Mouse (Mus musculus) lung, postnatal 4 days (tissue): ENCODE measurements around the gene Gucy2e.

ENCODE experiments used
- DNase-seq, 2 experiments: peaks; one replicate each; pipeline ENCODE4 v3.0.0; 2021

Gene Gucy2e

DNA sequence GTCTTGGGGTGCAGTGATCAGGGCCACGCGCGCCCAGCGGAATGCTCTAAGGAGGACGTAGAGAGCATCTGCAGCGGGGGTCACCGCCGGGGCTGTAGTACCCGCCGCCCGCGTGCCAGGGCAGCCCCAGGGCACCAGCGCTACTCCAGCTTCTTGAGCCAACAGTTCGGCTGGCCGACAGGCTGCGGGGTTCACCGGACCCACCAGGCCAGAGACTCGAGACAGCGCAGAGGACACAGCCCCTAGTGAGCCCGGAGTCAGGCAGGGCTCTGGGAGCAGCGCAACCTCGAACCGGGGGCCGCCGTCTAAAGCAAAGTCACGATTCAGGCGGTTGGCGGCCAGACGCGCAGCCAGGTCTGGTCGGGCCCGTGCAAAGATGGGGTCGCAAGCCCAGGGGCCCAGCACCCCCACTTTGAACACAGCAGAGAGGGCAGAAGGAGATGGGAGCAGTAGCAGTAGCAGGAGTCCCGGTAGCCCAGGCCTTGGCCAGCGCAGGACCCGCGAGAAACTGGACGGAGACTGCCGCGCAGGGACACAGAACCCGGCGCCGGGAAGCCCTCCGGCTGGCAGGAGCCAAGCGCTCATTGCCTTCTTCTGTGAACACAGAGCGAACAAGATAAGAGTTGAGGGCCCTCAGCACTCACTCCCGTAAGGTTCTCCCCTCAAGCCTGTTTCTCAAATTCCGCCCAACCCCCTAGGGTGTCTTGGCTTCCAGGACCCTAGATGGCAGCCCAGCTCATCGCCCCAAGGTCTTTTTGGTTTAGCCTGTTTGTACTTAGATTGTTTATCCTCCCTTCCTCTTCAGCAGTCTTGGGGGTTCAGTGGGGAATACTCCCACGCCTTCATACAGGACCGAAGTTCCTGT lies 543 bp downstream of the Gucy2e start:
- DNase-seq, result no peak

DNA sequence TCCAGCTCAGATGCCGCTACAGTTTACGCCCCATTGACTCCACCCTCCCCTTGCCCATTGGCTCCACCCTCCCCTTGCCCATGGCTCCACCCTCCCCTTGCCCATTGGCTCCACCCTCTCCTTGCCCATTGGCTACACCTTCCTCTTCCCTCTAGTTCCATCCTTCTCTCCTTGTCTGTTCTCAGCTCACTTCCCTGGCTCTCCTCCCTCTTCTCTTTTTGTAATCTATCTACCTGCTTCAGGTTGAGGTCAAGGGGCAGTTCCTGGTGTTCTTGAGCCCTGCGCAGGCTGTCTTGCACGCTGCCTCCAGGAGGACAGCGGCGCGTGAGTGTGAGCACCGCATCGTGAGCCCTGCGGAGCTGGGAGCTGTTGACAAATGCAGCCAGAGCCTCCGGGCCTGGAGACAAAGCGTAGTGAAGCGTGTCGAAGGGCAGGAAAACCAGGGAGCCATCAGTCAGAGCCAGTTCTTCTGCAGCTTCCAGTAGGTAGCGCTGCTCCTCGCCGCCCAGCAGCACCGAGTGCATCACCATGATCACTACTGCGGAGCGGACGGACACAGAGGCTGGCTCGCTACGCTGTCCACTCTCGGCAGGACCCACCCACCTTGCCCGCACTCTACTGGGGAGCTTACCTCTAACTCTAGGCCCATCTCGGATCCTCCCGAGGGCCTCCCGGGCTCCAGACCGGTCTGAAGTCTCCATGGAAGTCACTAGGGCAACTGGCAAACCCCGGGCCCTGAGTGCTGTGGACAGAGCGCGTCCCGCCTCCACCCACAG lies 1.4 kb downstream of the Gucy2e start:
- DNase-seq, result peak; percentile 65 to 80

DNA sequence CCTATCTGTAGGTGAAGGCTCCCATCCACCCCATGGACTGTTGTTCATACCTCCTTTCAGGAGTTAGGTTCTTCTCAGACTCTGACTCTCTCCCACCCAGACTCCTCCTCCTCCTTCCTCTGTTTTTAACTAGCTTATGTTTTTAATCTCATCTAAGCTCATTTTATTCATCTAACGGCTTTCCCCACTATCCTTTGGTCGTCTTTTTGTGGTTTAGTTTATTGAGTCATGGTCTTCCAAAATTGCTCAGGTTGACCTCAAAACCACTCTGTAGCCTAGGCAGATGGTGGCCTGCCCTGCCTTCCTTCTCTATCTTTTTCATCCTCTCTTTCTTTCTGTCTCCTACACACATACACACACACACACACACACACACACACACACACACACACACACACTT lies 3.7 kb downstream of the Gucy2e start:
- no peak for DNase-seq

DNA sequence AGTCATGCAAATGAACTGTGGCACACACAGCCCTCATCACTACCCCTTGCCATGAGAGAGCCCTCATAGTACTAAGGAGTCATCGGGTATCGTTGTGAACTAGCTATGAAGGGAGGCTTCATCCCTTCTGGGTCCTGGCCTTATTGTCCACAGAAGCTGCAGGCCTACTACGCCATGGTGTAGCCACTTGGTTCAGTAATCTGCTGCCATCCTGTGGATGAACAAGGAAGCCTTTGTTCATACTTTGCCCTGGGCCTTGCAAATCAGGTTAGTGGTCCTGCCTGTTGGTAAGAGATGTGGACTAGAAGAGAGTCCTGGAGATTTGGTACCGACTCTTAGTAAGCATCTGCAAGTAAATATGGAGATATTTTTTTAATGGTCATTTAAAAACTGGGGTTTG lies 6.4 kb downstream of the Gucy2e start:
- DNase-seq, result no peak

DNA sequence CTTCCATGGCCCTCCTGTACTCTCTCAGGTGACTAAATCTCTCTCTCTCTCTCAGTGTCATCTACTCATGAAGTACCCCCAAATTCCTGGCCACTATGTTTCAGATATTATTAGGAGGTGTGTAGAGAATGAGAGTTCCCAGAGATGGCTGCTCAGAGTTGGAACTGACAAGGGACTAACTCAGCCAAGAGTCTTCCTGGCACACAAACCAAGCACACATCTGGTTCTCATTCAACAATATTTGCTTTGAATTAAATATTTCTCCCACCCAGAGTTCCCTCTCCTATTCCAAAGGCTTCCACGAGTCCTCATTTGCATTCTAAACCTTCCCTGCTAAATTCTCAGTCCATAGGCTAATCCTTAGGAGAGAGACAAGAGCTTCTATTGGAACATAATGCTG lies 11.1 kb downstream of the Gucy2e start:
- DNase-seq, result no peak

DNA sequence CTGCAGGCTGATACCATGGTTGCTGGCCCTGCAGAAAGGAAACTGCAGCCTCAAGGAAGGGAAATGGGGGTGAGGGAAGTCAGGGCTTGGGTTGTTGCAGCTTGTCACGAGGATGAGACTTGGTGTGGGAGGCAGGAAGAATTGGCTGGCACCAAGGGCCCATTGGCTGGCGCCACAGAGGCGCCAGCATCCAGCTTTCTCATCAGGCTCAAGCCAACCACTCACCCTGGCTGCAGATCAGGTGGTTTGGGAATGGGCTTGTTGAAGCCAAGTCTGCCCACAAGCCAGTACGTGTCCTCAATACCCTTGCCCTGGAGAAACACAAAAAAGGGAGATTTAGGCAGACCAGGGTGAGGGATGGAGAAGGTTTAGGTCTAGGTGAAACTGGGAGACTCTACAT lies 13.7 kb downstream of the Gucy2e start:
- DNase-seq, result no peak

DNA sequence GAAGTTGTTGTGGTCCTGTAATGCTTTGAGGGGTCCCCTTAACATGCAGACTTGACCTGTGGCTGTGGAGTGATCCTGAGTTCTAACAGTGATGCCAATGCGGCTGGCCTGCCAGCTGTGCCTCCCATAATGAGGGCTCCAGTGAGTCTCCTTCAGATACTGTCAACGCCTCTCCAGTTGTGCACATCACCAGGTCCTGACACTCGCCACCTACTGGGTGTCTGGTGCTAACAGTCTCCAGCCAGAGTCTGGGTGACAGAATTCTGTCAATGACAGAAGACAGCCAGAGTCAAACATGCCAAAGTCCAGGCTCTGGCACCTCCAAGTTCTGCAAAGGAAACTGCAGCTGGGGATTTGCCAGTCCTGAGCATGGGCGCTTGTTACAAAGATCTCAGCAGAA lies 15.8 kb downstream of the Gucy2e start:
- no peak for DNase-seq

DNA sequence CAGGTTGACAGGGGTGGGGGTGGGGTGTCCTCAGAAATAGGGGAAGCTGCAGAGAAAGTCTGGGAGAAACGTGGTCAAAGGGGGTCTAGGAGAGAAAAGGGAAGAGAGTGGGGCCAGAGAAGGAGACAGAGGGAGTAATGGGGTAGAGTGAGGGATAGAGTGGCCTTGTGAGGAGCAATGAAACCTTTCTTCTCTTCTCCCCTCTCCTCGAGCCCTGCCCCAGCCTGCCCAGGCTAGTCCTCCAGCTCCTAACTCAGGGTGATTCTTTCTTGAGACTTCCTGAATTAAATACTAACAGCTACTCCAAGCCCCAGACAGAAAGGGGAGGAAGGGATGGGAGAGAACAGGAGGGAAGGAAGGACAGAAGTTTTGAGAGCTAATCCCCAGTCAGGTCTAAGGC lies 18.2 kb downstream of the Gucy2e start:
- DNase-seq, result no peak

DNA sequence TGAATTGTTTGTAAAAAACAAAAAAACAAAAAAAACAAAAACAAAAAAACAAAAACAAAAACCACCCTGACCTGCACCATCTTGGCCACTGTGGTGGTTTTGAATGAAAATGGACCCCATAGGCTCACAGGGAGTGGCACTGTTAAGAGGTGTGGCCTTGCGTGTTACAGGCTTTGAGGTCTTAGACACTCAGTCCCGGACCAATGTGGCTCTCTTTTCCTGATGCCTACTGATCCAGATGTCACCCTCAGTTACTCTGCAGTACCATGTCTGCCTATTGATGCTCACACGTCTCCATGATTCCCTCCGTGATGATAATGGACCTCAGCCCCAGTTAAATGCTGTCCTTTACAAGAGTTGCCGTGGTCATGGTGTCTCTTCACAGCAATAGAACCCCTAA lies 19.4 kb downstream of the Gucy2e start:
- DNase-seq, result no peak

DNA sequence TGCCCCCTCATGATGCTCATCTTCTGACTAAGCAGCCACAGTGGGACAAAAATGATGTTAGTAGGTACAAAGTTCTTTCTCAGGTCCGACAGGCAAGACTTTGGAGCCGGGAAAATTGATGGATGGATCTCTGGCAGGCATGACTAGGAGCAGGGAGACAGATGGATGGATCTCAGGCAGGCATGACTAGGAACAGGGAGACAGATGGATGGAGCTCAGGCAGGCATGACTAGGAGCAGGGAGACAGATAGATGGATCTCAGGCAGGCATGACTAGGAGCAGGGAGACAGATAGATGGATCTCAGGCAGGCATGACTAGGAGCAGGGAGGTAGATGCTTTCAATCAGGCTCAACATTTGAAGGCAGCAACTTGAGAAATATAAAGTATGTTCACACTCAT lies 25.4 kb downstream of the Gucy2e start:
- no peak for DNase-seq

DNA sequence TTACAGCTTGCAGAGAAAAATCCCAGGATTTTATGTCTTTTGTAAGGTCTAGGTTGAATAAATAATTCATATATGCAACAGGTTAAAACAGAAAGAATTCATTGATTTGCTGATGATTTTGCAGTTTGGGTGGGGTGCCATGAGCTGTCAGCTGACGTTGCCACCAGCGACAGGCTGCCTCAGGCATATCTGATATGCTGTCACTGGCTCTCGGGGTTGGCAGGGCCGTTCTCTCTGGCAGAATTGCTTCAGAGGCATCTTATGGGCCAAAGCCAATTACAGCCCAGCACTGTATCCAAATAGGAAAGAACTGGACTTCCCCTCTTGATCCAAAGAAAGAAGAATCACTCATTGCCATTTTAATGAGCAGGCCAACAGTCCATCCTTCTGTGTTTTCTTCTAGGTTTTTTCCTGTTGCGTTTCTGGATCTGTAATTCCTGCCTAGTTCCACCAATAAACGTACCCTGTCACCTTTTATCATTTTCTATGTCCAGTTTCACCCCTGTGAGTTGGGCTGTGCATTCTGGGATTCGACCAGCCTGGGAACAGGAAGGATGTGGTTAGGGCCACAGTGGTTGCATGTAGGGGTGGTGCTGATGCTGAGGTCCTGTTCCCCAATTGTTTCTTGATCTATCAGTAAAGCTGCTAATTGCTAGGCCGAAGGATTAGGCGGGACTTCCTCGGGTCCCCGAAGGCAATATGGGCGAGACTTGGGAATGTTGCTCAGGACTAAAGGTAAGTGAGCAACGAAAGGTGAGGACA lies 34.2 kb downstream of the Gucy2e start:
- DNase-seq, result no peak

DNA sequence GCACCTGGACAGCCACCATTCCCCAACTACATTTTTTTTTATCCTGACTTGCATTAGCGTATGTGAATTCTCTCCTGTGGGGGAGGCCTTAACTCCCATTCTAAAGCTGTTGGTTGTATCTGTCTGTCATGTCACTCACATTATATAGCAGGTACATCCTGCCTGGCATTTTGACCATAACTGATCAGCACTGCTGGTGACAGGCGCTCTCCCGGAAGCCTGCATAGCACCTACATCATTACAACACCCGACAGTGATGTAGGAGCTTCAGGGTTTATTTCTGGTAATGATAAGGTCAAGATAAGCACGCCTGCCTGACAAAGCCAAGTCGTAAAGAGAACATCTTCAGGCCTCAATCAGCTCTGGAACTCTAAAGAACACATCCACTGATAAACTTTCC lies 36.6 kb downstream of the Gucy2e start:
- DNase-seq, result no peak

DNA sequence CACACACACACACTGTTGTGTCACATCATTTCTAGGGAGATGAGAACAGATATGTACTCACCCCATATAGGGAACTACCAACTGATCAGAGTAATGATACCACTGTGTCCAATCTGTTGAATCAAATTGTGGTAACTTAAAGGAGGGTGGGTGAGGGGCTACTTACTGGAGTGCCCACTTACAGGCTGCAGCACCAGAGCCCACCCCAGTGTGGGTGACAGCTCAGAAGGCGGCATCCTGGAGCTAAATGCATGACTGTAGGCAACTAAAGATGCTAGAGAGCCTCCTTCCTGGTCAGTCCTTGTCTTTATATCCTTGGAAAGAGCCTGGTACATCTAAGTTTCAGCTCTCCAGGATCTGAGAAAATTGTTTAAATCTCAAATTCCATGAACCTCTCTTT lies 37.6 kb downstream of the Gucy2e start:
- no peak for DNase-seq

DNA sequence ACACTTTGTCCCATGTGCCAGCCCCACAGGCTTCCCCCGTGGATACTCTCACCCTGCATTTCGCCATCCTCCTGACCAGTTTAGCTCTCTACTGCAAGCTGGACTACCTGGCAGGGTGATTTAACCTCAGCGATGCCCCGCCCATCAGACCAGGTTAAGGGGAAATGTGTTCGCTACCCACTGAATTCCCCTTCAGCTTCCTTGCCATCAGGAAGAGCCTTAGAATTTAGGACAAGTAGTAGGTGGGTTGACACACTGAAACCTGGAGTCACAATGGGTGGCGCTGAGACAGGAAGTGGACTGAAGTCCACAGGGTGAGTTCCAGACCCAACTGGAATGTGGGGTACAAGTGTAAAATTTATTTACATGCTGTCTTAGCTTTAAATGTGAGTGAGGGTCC lies 39.1 kb downstream of the Gucy2e start, which contains the start of gene Alox8:
Gene Alox8 (minus strand): TSS at position 101 of the 400 bp plus-strand sequence.
- DNase-seq, result no peak

DNA sequence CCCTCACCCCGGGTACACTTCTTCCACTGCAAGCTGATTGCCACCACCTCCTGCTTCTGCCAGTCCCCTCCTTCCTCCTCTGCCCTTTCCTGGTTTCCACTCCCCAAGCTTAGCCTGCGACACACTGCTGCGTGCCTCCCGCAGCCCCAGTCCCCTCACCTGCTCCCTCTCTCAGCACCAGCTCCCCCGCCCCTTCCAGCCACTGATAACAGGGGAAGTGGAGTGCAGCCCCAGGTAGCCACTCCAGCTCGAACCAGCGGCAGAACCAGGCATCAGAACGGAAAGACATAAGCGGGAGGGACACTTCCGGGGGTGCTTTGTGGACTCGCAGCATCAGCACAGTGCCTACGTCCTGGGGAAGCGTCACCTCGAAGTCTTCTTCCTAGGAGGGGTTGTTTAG lies 39.6 kb downstream of the Gucy2e start:
- no peak for DNase-seq

DNA sequence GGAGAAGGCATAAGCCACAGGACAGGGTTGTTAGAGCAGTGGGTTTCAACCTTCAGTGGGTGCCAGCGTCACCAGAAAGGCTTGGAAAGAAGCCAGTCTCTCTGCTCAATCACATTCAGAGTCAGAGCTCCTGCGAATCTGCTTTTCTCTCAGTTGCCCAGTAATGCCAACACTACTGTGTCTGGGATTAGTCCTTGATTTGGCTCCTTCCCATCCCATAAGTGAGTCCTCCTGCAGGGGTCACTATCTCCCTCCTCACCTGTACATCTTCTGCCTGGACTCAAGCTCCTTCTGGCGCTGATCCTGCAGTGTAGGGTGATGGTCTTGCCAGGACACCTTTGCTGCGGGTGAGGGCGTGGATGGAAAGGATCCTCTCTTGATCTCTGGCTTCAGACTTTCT lies 40.1 kb downstream of the Gucy2e start:
- DNase-seq, result no peak

DNA sequence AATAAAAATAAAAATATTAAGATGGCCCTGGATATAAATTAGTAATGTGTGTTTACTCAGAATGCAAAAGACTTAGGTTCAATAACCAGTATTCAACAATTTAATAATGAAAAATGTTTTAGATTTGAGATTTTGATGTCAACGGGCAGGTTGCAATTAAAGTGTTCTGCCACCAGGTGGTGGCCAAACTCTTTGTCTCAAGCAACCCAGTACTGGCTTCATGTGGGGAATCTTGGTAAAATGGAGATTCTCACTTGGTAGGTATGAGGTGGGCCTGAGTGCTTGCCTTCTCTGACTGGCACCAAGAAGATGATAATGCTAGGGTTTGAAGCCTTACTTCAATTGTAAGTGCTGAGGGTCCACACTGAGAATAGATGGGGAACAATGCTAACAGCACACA lies 44.0 kb downstream of the Gucy2e start:
- DNase-seq, result peak in 1 of 2 experiments; percentile 40

DNA sequence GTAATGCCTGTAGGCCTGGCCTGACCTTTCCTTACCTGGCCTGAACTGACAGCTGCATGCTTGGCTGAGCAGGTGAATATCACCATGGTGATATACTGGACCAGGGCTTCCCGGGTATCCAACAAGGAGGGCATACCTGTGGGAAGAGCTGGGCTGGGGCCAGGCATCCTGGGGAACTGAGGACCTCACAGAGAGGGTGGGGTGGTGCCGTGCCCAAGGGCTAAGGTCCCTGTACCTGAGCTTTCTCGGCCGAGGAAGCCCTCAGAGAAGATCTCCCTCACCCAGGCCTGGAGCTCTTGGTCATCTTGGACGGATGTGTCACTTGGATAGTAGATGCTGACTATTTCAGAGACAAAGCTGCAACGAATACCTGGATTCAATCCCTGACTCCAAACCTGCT lies 50.9 kb downstream of the Gucy2e start:
- peak in 1 of 2 experiments; percentile 14 for DNase-seq

DNA sequence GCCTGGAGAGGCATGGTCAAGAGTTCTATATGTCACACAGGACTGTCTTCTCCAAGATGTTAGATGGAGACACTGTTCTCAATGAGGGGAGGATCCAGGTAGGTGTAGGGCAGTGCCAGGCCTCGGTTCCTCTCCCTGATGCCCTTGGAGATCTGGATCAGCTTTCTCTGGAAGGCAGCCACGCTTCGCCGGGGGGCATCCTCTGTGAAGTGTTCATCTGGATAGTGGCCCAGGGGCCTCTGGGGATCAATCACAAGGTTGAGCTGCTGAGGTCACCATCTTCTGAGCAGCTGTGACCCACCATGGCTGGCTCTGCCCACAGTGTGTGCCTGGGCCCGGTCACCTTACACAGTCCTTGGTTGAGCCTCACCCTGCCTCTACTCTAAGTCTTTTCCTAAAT lies 51.8 kb downstream of the Gucy2e start:
- DNase-seq, result peak in 1 of 2 experiments; percentile 16

DNA sequence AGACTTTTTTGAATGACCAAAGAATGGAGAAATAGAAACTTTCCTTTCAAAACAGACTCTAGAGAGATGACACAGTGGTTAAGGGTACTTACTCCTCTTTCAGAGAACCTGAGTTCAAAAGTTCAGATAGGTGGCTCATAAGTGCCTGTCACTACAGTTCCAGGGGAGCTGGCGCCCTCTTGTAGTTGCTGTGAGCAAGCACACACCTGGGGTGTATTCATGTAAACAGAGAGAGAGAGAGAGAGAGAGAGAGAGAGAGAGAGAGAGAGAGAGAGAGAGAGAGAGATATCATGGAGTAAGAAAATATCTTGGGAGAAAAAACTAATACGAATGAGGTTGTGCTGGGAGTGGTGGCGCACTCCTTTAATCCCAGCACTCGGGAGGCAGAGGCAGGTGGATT lies 56.7 kb downstream of the Gucy2e start:
- DNase-seq, result peak in 1 of 2 experiments; percentile 8

DNA sequence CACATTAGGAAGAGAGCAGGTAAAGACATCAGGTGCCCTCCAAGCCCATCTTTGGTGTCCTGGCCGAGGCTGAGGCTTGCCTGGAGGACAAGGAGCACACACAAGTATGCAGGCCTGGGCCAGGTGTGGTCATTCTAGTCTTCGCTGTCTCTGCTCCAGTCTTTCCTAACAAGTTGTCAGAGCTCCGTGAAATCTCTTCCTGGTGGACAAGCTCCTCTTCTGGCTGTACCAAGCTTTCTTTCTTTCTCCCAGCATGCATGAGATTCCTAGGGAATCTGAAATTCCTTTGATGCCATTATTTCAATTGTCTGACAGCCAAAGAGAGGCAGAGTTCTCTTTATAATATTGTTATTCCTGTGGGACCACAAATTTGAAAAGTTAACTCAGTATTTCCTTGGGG lies 57.3 kb downstream of the Gucy2e start:
- peak in 1 of 2 experiments; percentile 10 for DNase-seq

DNA sequence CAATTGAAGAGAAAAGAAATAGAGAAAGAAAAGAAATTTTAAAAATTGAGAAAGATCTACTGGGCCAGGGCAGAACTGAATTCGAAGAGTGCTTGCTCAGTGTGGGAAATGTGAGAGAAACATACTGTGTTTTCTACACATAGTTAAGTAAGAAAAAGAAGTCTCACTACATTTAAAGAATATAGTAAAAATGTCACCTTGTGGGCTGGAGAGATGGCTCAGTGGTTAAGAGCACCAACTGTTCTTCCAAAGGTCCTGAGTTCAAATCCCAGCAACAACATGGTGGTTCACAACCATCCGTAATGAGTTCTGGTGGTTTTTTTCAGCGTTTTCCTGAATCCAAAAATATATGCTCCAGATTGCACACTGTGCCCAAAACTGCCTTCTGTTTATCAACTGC lies 58.3 kb downstream of the Gucy2e start:
- no peak for DNase-seq

DNA sequence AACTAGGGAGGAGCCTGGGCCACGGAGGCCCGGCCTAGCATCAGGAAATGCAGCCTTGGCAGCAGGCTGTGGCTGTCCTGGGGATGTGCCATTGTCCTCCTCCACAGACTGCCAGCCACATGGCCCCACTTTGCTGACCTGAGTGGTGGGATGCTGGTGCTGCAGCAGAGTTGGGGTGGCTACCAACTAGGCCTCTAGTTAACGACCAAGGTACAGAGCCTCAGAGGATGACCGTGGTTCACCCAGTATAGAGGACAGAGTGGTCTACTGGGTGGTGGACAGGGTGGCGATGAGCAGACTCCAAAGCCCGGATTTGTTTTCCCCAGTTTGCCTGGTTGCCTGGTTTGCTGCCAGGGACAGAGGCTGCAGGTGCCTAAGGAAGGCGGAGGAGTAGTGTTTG lies 62.1 kb downstream of the Gucy2e start:
- no peak for DNase-seq
